Mouse (Mus musculus) MEL-GATA-1-ER (cell line): ENCODE measurements around the gene Gm21903.
"Not testable (repeated sequence)": the region's sequence is repeated elsewhere in the genome, so short reads cannot be mapped to it uniquely, and the experiment has no call there.

Experiments used
- DNase-seq: peaks from one replicate; pipeline ENCODE4 v3.0.0-alpha.2; 2012; ENCODE audit warnings: low read depth; ENCODE audit errors: extremely low read depth

The Gm21903 gene

GRCm38 (mm10) chr17:39043241-39043640 lies at the start of gene Gm21903:
Gm21903 (minus strand) TSS chr17:39043341.
- no peak for DNase-seq

GRCm38 (mm10) chr17:39076937-39077336 lies 33.8 kb upstream of the Gm21903 start, which contains the start of gene Esp23:
Esp23 (minus strand) TSS chr17:39077037.
- DNase-seq, result no peak

- no peak for DNase-seq
Measured at GRCm38 (mm10) chr17:39063641-39064040, 20.5 kb upstream of the Gm21903 start.

GRCm38 (mm10) chr17:39036395-39036794 lies 6.7 kb downstream of the Gm21903 start, which contains the start of gene Esp24:
Esp24 (plus strand) TSS chr17:39036695.
- DNase-seq, result not testable (repeated sequence)

- DNase-seq, result no peak
Measured at GRCm38 (mm10) chr17:39017184-39017583, 26.0 kb downstream of the Gm21903 start.

- DNase-seq, result no peak
Measured at GRCm38 (mm10) chr17:39010675-39011638, 32.2 kb downstream of the Gm21903 start.

GRCm38 (mm10) chr17:39009846-39010245 lies 33.3 kb downstream of the Gm21903 start:
- DNase-seq, result no peak
